Mouse (Mus musculus) mouse embryonic stem cell (cell line): Measurements from ENCODE around the gene Nop56.

ENCODE experiments used
- in situ Hi-C, 2 experiments: fragments of 300-500 bp; cut with MboI; formaldehyde crosslinking; loops; 1 replicate in 1 of 2; 3 replicates in 1 of 2; pipeline ENCODE4 v1.14.3; 2019 to 2020; ENCODE audit warnings: low sequenced_read_pairs in 2 of 2, low pct_unique_long_range_greater_than_20kb in 1 of 2, mixed read lengths in 1 of 2; ENCODE audit not compliant: unreplicated experiment in 1 of 2

Gene Nop56

DNA sequence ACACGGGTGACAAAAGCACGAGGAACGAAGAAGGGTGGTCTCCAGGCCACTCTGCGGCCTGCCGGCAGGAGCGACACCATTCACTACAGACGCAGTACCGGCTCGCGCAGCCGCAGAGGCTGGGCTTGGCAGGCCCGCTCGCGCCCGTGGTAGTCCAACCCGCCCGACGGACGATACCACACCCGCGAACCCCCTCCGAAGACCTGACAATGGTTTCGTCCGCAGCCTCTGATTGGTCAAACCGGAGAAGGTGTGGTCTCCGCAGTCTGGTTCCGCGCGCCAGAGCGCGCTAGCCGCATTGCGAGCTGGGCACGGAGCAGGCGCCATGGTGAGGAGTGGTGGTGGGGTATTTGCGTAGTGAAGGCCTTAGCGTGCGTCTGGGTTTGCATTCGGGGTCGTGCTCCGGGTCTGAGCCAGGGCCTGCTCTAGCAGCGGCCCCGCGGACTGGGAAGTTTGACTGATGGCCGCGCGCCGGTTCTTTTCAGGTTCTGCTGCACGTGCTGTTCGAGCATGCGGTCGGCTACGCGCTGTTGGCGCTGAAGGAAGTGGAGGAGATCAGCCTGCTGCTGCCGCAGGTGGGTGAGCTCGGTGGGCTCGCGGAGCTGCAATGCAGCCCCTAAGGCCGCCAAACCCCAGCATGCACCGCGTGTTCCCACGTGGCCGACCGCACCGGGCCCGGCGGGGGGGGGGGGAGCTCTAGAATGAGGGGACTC, at the start of gene Nop56:
TSS of gene Nop56 (plus strand) at position 282 of the 713 bp plus-strand sequence.
- in situ Hi-C loops, result no loop called here

DNA sequence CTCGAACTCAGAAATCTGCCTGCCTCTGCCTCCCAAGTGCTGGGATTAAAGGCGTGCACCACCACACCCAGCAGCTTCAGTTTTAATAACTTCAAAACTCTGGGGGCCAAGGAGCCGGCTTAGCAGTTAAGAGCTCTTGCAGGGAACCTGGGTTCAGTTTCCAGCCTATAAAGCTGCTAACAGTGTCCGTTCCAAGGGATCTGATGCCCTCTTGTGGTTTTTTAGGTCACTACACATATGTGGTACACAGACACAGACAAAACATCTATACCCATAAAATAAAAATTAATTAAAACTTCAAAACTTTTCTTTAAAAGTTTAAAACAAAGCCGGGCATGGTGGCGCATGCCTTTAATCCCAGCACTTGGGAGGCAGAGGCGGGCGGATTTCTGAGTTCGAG, 27.3 kb upstream of the Nop56 start:
- in situ Hi-C loops, result loop anchor here in 1 of 2 experiments (5.0 to 25.0 kb wide), 2 partner anchors 175 to 335 kb away; no protein-coding TSS in a partner anchor

DNA sequence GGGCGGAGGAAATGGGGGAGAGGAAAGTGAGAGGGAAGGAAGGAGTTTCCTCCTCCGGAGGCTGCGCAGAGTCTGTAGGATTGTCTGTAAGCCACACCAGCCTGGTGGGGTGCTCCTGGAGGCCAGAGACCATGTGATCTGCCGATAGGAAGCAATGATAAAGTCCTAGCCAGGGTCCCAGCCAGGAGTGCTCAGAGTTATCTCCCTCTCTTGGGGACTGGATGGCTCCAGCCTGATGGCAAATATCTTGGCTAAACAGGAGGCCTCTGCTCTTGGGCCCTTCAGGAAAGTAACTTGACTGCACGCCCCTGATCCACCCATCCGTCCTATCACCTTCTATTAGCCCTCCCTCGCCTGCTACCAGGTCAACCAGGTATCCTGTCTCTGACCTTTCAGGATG, 26.0 kb upstream of the Nop56 start:
- in situ Hi-C loops, result loop anchor here in 1 of 2 experiments (5.0 to 25.0 kb wide), 2 partner anchors 176 to 336 kb away; no protein-coding TSS in a partner anchor

DNA sequence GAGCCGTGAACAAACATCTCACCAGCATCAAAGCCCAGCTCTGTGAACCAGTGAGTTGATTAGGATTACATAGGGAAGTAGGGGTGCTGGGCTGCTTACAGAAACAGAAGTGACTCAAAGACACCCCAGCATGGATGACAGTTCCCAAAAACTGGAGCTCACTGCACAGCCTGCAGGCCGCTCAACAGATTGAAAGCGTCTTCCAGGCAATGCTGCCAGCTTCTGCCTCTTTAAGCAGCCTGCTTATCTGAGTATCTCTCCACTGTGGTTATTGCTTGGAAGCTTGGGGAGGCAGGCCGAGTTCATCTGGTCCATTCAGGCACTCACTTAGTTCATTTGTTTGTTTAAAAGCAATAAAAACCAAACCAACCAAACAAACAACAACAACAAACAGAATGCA, 17.5 kb upstream of the Nop56 start:
- in situ Hi-C loops, result no loop called here

DNA sequence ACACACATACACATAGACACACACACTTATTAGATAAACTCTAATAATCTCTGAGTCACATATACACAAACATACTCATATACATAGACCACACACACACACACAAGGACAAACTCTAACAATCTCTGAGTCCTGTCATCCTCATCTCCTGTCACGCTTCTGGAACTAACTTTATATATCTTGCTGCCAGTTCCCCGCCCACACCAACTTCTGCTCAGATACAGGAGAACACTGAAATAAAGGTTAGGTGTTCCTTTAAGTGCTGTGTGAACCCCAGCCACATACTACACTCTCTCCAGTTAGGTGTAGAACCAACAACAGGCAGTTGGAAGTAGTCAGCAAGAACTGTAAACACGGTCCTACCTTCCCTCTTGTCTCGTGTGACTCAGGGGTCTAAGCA, 13.4 kb upstream of the Nop56 start:
- in situ Hi-C loops, result no loop called here

DNA sequence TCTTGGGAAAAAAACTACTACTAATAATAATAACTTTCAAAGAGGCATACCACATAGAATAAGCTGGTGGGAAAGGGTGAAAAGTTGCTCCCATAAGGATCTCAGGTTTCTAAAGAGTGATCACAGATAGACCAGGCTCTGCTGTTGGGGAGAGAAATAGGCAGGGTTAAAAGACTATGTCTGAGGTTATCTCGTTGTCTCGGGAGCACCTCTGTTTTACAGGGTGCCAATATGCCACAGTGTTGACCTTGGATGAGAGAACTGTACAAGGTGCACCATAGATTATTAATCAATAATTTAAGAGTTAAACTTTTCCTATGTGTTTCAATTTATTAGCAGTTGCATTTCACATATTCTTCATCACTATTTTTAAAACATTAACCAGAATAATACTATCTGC, 12.3 kb upstream of the Nop56 start:
- in situ Hi-C loops, result no loop called here

DNA sequence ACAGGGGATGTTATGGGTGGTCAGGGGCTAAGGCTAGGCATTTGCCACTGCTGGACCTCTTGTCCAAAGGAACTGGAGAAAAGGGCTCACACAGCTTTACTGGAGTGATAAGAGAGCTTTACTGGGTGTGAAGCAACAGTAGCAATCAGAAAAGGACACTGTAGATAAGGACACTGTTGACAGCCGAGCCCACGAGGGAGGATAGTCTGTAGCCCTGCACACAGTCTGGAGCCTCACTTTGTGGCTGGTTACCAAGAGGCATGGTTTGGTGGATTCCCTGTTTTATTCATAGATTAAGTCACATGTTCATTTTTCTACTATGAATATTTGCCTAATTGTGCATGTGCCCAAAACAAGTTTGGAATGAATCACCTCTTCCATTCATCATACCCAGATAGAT, 11.8 kb upstream of the Nop56 start:
- in situ Hi-C loops, result no loop called here

DNA sequence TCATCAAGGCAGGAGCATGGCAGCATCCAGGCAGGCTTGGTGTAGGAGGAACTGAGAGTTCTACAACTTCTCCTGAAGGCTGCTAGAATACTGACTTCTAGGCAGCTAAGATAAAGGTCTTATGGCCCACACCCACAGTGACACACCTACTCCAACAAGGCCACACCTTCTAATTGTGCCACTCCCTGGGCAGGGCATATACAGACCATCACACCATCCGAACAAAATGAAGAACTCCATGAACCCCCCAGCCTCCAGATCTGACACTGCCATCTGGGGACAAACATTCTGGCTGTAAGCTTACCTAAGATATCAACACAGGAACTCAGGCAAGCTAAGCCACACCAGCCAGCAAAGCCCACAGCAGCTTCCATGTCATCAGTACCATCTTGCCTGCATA, 8.7 kb upstream of the Nop56 start:
- in situ Hi-C loops, result no loop called here

DNA sequence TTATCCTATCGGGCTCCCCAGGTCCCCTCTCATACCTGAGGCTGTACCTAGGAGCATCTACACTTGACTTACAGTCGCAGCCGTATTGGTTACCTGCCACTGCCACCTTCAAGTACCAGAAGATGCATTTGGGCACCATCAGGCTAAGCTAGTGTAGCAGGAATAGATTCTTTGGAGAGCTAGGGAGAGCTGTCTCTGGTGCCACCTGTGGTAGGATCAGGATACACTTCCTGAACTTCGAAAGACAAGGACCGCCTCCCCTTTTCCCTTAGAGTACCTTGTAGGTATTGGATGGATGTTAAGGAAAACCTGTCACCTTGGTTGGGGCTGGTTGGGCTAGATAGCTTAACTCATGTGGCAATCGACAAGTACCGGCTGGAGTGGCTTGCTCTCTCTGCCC, 6.2 kb upstream of the Nop56 start:
- in situ Hi-C loops, result no loop called here

DNA sequence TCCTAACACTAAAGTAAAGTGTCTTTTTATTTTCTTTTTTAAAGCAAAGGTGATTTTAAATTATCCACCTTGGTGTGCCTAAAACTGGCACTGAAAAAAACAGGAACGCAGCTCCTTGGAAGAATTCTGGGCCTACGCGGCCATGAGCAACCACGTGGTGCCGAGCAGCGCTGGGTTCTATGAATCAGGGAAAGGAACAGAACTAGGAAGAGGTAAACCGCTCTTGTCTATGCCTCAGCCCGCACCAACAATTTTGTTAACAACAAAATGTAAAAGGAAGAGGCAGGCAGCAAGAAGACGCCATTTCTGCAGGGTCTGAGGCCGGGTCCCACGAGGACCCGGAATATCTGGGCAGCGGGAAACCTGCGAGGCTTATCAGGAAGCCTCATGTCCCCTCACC, 498 bp upstream of the Nop56 start:
- in situ Hi-C loops, result no loop called here

DNA sequence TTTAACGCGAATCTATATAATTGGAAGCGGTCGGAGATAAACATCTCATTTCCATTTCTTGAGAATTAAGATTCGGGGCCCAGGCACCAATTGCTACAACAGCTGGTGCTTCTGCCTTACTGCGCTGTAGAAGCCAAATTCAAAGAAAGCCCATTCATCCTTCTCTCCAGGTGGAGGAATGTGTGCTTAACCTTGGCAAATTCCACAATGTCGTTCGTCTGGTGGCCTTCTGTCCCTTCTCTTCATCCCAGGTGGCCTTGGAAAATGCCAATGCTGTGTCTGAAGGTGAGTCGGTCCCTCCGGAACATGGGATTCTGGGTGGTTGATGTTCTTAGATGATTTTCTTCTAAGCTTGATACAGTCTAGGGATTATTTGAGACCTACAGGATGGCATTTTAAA, 632 bp downstream of the Nop56 start:
- in situ Hi-C loops, result no loop called here

DNA sequence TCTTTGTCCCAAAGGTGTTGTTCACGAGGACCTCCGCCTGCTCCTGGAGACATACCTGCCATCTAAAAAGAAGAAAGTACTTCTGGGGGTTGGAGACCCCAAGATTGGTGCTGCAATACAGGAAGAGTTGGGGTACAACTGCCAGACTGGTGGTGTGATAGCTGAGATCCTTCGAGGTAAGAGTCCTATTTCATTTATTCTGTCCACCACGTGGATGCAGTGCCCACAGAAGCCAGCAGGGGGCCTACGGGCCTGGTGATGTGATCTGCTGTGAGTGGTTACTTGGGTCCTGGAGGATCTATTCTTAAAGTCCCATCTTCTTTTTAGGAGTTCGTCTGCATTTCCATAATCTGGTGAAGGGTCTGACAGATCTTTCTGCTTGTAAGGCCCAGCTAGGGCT, 1.4 kb downstream of the Nop56 start:
- in situ Hi-C loops, result no loop called here

DNA sequence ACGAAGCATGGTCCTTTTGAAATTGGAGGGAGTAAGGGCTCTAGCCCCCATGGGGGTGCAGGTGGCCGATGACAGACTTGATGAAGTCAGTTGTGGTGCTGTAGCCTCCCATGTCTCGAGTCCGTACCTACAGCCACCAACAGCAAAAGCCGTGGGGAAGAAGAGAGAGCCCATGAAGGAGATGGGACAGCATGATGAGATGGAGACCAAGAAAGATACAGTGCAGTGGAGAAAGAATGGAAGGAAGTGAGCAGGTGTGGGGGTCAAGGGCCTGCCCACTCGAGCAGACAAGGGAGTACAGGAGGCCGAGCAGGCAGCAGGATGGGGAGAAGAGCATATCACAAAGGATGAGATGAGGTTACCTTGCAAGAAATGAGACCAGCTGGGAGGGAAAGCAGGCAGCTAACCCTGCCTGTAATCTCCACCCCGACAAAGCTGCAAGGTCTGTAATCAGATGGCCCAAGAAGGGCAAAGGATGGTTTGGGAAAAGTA, 5.4 kb downstream of the Nop56 start:
- in situ Hi-C loops, result no loop called here

DNA sequence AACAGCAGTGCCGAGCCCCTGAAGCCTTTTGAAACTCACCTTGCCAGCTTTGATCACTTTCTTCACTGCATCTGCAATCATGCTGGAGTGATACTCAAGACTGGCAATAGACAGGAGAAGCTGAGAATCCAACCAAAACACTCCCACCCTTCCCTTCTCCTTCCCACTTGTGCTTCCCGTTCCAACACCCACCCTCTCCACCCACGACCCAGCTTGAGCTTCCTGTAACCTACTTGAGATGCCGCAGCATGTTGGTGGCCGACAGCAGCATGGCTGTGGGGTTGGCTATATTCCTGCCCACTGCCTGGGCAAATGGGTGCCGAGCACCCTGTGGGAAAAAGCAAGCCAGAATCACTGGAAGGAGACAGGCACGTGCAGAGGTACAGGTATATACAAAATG, 6.0 kb downstream of the Nop56 start:
- in situ Hi-C loops, result no loop called here

DNA sequence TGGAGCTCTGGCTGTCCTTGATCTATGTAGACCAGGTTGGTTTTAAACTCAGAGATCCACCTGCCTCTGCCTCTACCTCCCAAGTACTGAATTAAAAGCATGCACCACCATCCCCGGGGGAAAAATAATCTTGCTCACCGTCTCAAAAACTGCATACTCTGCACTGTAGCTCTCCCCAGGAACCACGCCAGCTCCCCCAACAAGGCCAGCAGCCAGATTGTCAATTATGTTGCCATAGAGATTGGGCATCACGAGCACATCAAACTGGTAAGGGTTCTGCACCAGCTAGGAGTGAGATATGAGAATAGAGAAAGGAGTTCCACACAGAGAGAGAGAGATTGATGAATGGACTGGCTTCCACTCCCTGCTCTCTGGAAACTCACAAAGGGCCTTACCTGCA, 6.6 kb downstream of the Nop56 start:
- in situ Hi-C loops, result no loop called here

DNA sequence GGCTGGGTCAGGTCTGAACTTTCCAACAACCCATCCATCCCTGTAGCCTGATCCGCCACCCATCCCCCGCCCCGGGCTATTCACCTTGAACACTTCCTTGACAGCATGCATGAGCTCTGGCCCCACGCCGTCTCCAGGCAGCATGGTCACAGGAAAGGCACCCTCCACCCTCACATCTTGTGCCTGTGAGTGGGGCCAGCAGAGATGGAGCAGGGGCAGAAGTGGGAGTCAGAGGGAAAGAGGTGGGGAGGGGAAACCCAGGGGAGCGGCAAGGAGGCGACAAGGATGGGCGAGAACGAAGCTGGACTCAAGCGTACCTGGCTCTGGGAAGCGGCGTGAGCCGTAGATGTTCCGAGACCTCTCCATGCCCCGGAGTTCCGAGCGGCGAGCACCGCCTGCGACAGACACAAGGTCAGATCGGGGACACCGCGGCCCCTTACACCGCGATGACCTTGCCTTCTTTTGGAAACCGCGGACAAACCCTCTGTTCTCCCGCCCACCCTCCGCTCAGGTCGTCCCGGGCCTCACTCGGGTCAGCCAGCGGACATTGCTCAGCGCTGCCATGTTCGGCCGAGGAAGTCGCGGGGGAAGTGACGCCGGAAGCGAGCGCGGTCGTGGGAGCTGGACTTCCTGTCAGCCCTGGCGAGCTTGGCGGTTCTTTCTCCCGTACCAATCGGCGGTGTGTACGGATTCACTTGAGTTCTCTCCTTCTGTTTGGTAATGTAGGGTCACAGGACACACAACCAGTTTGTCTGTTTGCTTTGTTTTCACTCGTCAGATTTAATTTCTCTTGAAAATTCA, 9.8 kb downstream of the Nop56 start, which contains the start of gene Idh3b:
TSS of gene Idh3b (minus strand) at position 694 of the 801 bp plus-strand sequence.
- in situ Hi-C loops, result no loop called here

DNA sequence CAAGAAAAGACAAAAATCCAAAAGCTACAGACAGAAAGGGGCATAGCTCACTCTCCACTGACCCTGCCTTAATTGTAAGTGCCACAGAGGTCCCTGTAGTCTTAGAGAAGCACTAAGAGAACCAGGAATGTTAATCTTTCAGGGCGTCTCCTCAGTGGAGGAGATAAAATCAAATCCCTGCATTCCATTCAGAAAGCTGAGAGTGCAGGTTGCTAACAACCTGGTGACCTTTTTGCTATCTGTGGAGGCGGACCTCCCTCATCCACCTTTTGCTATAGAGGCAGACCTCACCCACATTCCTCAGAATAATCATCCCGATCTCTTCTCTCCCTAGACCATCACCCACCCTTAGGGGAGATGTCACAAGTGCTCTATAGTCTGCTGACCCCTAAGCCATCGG, 14.9 kb downstream of the Nop56 start:
- in situ Hi-C loops, result loop anchor here in 1 of 2 experiments (5.0 kb wide), 1 partner anchor 78 kb away; no protein-coding TSS in a partner anchor

DNA sequence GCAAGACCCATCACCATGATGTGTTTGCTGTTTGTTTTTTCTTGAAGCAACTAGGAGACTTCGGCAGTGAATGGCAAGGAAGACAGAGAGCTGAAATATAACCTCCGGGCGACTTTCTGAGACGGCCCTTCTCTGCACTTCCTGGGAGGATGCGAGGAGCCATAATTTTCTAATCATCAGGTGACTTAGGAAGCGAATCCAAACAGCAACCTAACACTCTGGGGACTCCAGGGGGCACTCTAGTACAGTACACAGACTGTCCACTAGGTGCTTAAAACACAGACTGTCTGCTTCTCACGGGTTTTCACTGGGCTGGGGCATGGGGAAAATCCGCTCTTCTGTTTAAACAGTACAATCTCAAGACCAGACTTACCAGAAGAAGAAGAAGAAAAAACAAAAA, 17.2 kb downstream of the Nop56 start:
- in situ Hi-C loops, result loop anchor here in 1 of 2 experiments (10.0 kb wide), 1 partner anchor 73 kb away; no protein-coding TSS in a partner anchor

DNA sequence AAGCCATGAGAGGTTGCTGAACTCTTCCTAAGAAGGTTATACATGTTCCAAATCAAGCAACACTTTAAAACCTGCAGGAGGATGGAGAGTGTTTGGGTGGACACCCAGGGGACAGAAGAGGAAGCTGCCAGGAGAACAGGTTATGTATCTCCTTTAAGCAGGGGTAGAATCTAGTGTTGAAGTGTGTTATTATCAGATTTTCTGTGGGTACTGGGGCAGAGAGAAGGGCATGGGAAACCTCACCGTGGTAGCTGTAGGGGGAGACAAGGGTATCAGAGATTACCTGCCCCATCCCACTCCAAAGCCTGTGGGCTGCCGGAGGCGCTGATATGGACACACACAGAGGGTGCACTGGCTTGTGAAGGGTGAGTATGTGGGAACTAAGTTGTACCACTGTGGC, 18.8 kb downstream of the Nop56 start:
- in situ Hi-C loops, result loop anchor here in 1 of 2 experiments (10.0 kb wide), 1 partner anchor 72 kb away; no protein-coding TSS in a partner anchor
